Mouse (Mus musculus): ENCODE measurements around the gene Chrnb4.

The Chrnb4 gene

GRCm38 (mm10) chr9:55048211-55048880, at the start of gene Chrnb4:
TSS of gene Chrnb4 (minus strand) at chr9:55048779.
- in situ Hi-C loops (cut with MboI): no loop called here

DNA sequence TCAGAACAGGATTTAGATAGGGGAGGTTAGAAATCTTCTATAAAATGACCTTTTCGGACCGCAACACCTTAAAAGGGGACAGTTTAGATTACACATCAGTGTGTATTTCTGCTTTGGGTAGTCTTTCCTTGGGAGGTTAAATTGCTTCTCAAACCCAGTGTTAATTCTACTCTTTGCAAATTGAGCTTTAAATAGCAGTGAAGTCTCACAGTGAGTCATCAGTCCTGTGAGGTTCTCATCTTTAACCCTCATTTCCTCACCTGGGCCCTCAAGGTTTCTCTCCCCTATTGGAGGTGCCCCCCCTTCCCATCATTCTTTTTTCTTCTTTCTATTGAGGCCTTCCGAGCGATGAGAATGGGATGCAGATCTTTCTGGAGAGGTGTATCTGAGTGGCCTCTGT, 48.3 kb upstream of the Chrnb4 start:
- in situ Hi-C loops (cut with MboI): no loop called here

DNA sequence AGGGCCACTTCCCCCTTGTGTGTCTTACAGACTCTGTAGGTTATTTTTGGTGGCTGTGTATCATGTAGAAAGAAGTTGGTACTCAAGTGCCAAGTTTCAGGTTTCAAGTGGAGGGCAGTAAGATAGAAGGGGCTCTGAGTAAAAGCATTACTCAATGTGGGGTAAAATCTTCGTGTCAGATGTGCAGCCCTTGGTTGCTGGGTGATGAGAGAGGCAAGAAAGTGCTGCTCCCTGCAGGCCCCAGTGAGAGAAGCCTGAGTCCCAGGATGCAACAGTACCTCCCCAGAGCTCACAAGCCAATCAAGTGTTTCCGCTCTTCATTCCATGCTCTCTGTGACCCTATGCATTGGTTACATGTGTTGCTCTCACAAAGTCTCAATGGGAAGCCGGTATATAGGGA, 47.5 kb upstream of the Chrnb4 start:
- in situ Hi-C loops (cut with MboI): no loop called here

- in situ Hi-C loops (cut with MboI): no loop called here
Measured at GRCm38 (mm10) chr9:55090141-55090540, 41.6 kb upstream of the Chrnb4 start.

DNA sequence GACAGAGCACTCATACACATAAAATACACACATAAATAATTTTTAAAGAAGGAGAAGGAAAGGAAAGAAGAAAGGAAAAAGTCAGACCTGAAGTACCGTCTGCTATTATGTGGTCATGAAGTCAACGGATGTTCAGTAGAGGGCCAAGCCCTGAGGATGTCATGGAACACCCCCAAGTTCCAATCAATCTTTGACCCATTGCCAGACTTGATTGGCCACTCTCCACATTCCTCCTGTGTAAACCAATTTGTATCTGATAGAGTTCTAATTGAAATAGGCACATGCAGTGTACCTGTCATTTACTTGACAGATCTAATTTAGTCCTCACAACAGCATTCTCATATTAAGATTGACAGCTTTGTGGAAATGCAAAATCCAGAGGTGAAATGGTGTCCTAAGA, 40.6 kb upstream of the Chrnb4 start:
- in situ Hi-C loops (cut with MboI): no loop called here

DNA sequence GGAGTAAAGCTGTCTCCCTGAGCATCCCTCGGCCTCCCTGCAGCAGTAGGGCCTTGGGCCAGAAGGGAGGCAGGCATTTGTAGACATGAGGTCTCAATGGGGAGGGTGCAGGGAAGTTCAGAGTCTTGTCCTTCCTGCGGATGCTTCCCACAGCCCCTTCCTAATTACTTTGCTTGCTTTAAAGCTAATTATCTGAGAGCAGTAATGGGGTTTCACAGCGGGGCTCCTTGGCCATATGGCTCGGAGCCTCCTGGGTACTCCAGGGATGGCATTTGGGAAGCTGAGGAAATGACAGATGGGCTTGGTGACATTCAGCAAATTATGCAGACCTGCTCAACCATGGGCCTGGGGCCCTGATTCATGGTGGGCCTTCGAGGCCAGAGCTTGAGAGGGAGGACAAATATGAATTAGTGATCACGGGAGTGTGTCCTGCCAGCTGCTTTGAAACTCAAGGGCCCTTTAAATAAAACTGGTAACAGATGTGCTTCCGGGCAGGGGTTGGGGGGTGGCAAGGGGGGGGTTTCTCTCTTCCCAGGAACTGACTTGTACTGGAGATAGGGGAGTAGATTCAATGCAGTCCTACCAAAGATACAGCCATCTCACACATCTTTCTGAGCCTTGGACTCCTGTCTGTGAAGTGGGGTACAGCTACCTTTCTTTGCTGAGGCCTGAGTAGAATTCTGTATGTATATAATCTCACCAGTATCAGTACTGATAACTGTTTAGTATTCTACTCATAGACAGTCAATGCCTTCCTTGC, 34.8 kb upstream of the Chrnb4 start:
- in situ Hi-C loops (cut with MboI): no loop called here

DNA sequence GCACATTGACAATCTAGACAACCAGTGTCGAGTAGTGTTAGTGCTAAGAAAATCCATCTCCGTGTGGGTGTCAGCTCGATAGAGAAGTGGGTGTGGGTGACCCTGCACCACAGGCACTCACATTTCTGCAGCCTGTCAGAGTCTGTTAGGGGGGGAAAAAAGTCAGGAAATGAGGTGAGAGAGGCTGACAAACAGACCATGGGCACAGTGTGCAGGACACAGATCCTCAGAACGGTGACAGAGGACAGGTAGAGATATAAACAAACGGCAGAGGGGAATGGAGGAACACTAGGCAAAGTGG, 19.3 kb upstream of the Chrnb4 start:
- in situ Hi-C loops (cut with MboI): no loop called here

GRCm38 (mm10) chr9:55067260-55067964, 18.8 kb upstream of the Chrnb4 start:
- in situ Hi-C loops (cut with MboI): no loop called here

DNA sequence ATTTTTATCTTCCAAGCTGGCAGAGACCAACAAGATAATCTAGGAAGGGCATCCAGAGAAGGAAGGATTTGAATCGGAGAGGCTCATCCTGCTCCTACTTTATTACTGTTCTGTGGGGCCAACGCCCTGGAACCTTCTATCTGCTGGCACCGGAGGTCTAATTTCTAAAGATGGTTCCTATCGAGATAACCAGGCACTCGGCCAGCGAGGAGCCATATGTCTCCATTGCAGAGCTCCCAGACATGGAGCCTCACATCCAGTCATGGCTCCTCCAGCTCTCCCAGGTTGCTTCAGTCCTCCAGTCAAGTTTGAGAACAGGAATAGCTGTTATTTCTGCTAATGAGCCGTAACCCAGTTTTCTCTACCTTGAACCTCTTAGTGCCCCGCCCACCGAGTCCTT, 16.7 kb upstream of the Chrnb4 start:
- in situ Hi-C loops (cut with MboI): no loop called here

DNA sequence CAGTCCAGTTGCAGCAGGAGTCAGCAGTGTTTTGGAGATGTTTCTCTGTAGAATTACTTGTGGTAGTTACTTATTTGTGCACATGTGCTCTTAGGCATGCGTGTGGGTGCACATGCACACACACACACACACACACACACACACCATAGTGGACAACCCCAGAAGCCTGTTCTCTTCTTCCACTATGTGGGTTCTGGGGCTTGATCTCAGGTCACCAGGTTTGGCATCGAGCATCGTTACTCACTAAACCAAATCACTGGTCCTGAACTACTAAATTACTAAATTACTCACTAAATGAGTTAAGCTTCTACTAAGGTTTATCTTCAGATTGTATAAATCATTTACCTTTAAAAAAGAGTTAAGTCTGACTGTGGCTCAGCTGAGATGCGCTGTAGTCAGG, 9.5 kb upstream of the Chrnb4 start:
- in situ Hi-C loops (cut with MboI): no loop called here

DNA sequence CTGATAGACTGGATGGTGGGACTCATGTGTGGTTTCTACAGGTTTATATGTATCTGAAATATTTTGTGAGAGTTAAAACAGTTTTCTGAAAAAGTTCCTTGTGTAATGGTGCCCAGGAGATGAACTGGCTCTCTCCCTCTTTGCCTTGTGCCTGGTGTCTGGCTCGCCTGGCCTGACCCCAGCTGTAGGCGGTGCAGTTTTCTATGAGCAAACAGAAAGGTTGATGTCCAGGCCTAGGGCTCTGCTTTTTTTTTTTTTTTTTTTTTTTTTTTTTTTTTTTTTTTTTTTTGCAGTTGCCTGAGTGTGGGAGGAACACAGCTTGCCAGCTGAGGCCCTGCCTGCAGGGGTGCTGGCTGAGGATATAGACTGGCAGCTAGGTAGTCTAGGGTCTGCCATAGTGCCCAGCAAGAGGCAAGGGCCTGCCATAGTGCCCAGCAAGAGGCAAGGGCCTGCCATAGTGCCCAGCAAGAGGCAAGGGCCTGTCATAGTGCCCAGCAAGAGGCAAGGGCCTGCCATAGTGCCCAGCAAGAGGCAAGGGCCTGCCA, 6.9 kb upstream of the Chrnb4 start:
- in situ Hi-C loops (cut with MboI): no loop called here

- in situ Hi-C loops (cut with MboI): no loop called here
Measured at GRCm38 (mm10) chr9:55046764-55047163, 1.8 kb downstream of the Chrnb4 start.

GRCm38 (mm10) chr9:55045001-55045400, 3.6 kb downstream of the Chrnb4 start:
- in situ Hi-C loops (cut with MboI): no loop called here

- in situ Hi-C loops (cut with MboI): no loop called here
Measured at GRCm38 (mm10) chr9:55043688-55044087, 4.9 kb downstream of the Chrnb4 start.

GRCm38 (mm10) chr9:55041389-55041788, 7.2 kb downstream of the Chrnb4 start:
- in situ Hi-C loops (cut with MboI): no loop called here

GRCm38 (mm10) chr9:55039983-55040382, 8.6 kb downstream of the Chrnb4 start:
- in situ Hi-C loops (cut with MboI): no loop called here

GRCm38 (mm10) chr9:55038948-55039347, 9.6 kb downstream of the Chrnb4 start:
- in situ Hi-C loops (cut with MboI): no loop called here

GRCm38 (mm10) chr9:55031435-55032167, 17.0 kb downstream of the Chrnb4 start:
- in situ Hi-C loops (cut with MboI): no loop called here

DNA sequence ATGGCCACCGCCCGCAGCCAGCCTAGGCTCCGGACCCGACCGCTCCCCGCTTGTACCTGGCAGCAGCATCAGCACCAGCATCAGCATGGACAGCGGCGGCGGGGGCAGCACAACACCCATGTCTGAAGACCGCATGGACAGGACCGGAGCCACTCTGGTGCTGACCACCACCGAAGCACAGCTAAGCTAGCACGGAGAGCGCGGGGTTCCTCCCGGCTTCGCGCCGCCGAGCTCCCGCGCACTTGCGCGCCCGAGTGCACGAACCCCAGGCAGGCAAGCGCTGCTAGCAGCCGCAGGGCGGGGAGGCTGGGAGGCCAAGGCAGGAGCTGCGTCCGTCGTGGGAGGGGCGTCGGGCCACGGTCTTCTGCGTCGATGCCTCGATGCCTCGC, 22.3 kb downstream of the Chrnb4 start, which contains the start of gene Chrna3:
Gene Chrna3 (minus strand): TSS at position 288 of the 389 bp plus-strand sequence.
- in situ Hi-C loops (cut with MboI): no loop called here

- in situ Hi-C loops (cut with MboI): no loop called here
Measured at GRCm38 (mm10) chr9:55025534-55026274, 22.9 kb downstream of the Chrnb4 start.

- in situ Hi-C loops (cut with MboI): no loop called here
Measured at GRCm38 (mm10) chr9:55023902-55024583, 24.5 kb downstream of the Chrnb4 start.
